Mouse (Mus musculus) thymus, postnatal 10 days (tissue): Measurements from ENCODE around the gene Smim22.
A peak's percentile ranks its signal among the peaks of the same experiment; 100 is the strongest.

ENCODE experiments used
- DNase-seq, 2 experiments: peaks; one replicate each; pipeline ENCODE4 v3.0.0; 2021; ENCODE audit warnings: low spot score in 2 of 2

Smim22 gene

DNA sequence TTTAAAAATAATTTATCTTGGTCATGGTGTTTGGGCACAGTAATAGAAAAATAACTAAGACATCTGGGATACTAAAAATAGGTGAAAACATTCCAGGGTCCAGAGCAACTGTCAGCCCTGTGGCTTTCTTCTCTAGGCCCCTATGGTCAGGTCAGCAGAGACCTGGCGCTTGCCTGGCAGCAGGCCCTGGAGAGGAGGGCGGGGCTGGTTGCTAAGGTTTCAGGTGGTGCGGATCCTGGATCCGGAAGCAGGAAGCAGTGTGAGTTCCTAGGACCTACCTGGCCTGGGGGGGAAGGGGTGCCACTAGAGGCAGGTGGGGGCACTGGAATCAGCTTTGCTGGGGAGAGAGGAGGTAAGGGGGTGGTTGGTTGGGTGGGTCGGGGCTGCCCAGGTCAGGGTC, at the start of gene Smim22:
Gene Smim22, plus strand, starts transcription at position 222 of the 400 bp plus-strand sequence.
- no peak for DNase-seq

- no peak for DNase-seq
Observed at GRCm38 (mm10) chr16:4957446-4957845, 49.6 kb upstream of the Smim22 start.

DNA sequence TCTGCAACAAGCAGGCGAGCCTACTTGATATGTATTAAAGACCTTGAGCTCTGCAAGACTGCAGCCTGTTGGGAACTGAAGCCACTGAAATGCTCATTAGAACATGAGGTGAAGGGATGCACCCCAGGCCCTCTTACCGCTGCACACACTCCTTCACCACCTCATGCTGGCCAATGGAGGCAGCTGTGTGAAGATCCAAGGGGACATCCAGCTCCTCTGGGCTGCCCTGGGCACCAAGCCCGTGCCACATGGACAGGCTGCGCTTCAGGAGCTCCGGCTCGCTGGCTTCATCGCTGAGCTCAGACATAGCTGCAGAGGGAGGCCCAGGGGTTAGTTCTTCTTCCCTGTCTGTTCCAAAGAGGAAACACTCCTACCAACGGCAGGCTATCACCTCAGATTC, 46.8 kb upstream of the Smim22 start:
- no peak for DNase-seq

DNA sequence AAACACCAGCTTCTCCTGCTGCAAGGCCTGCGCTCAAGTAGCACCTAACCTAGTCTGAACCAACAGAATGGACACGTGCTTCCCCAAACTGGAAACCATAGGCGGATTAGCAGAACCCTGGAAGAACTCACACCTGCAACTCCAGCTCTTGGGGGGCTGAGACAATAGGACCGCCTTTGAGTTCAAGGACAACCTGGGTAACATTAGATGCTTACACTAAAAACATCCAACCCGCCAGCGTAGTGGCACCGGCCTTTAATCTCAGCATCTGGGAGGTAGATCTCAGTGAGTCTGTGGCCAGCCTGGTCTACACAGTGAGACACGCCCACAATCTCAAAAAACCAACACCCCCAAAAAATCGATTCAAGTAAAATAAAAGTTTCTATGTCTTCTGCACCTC, 43.7 kb upstream of the Smim22 start:
- DNase-seq: no peak

GRCm38 (mm10) chr16:4963797-4964709, 43.0 kb upstream of the Smim22 start, which contains the start of gene Anks3:
Gene Anks3 (minus strand): TSS chr16:4964205.
- DNase-seq: peak; percentile 89 to 90

GRCm38 (mm10) chr16:4964731-4965391, 42.2 kb upstream of the Smim22 start:
- DNase-seq: no peak

- no peak for DNase-seq
Observed at GRCm38 (mm10) chr16:4965392-4966129, 41.5 kb upstream of the Smim22 start.

GRCm38 (mm10) chr16:4968426-4968825, 38.7 kb upstream of the Smim22 start:
- no peak for DNase-seq

DNA sequence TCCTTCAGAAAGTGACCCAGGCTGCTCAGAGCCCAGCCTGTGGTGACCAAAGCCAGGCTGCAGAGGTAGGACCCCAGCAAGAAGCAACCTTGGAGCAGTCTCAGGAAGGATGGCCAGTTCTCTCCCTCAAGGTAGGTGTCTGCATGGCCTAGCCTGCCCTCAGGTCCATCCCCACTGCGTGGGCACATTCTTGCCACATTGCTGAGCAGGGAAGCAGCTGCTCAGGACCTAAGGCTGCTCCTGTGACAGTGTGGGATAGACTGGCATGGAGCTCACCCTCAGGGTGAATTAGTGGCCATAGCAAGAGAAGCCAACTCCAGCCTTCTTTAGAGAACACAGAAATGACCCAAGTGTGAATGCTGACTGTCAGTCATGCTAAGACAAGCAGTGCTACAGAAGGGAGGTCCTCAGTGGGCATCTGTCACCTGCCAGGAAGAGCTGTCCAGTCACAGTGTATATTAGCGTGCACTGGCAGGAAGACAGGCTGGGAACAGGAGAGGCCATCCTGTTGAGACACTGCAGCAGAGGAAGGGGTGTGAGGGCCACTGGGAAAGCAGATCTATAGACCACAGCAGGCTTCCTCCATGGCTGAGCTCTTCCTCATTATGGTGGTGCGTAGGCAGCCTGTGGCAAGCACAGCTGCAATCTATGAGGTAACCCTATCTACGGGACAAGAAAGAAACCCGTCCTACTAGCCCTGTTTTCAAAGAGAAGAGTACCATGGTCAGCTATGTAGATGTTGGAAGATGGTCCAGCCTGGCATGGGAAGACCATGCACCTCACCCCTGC, 37.8 kb upstream of the Smim22 start:
- DNase-seq: no peak

- no peak for DNase-seq
Observed at GRCm38 (mm10) chr16:4971626-4972025, 35.5 kb upstream of the Smim22 start.

GRCm38 (mm10) chr16:4974521-4974920, 32.6 kb upstream of the Smim22 start:
- DNase-seq: peak; percentile 25 to 31

GRCm38 (mm10) chr16:4976180-4976579, 30.9 kb upstream of the Smim22 start:
- no peak for DNase-seq

GRCm38 (mm10) chr16:4978275-4979051, 28.6 kb upstream of the Smim22 start:
- DNase-seq: no peak

- DNase-seq: no peak
Observed at GRCm38 (mm10) chr16:4979755-4980380, 27.2 kb upstream of the Smim22 start.

DNA sequence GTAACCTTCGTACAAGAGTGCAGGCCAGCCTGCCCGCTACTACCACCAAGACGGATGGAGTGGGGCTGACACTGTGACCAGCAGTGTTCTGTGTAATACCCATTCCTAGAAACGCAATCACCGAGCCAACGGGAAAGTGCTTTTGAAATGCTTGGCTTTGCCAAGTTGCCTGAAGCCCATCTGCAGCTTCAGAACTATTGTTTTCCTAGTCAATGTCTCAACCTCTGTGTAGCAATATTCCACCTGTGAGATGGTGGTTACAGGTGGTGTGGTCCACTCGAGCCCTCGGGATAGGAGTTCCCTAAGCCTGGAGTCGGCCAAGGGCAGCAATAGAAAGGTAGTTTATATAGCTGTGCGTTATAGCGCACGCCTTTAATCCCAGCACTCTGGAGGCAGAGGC, 22.4 kb upstream of the Smim22 start:
- no peak for DNase-seq

- no peak for DNase-seq
Observed at GRCm38 (mm10) chr16:4993276-4993675, 13.8 kb upstream of the Smim22 start.

DNA sequence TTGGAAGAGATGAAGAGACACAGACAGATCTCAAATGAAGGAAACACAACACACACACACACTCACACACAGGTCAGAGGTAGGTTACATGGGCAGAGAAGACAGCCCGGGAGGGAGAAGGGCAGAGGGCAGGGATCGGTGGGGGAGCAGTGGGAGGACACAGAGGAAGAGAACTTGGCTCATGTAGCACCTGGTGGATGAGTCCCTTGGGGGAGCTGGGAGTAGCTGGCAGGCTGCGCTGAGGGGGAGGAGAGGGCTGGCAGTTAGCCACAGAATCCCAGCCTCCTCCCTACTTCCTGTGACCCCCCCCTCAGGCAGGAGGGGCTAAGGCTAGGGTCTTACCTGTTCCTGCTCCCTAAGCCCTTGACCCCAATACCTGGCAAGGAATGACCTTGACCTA, 9.5 kb upstream of the Smim22 start, which contains the start of gene Sept12:
Gene Sept12, minus strand, starts transcription at position 300 of the 400 bp plus-strand sequence.
- DNase-seq: no peak

GRCm38 (mm10) chr16:4998984-4999383, 8.1 kb upstream of the Smim22 start:
- DNase-seq: no peak

DNA sequence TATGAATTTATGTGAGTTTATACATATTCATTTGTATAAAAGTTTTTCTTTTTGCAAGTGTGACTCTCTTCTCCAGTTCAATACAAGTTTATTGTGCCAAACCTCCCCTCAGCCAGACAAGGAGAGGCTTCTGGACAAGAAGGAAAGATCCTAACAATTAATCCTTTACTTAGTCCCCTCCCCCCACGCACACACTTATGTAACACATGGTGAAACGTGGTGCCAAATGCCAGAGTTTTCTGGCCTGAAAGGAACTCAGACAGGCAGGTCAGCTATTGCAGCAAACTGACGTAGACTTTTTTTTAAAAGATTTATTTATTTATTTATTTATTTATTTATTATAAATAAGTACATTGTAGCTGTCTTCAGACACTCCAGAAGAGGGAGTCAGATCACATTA, 6.5 kb upstream of the Smim22 start:
- DNase-seq: no peak

DNA sequence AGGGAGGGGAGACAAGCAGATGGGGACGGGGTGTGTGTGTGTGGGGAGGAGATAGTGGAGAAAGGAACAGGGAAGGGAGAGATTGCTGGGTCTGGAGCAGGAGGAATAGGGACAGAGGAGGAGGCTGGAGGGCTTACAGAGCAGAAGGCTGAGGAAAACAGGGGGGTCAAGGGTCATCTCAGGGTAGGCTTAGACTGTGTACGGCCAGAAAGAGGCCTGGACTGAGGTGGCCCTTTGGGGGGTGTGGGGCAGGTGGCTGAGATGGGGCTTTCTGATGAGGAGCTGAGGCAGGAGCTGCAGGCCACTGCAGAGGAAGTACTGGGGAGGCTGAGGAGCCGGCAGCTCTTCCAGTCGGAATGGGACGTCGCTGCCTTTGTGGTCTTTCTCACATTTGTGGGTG, 404 bp downstream of the Smim22 start:
- DNase-seq: no peak
